Mouse (Mus musculus): Measurements from ENCODE around the gene Dpf2. TPM values are rescaled to one million over a fixed set of nuclear protein-coding genes. Genes with fewer than 3 reads are reported as not detected.

The Dpf2 gene
- 69.3 TPM for polyA plus RNA-seq (2012; fragmentation: generic; extraction: Trizol)
- long read RNA-seq, experiment 1, transcript Dpf2-202 (12 exons, 2,406 nt) = minor isoform, 9 of 52 reads
- long read RNA-seq, experiment 1, transcript Dpf2-205 (11 exons, 3,314 nt) = major isoform, 32 of 52 reads
- long read RNA-seq, experiment 1, partial matches to known transcripts = 4 of 52 reads
- long read RNA-seq, experiment 1, other reads (novel, unspliced or antisense) = 7 of 52 reads
- long read RNA-seq, experiment 2, transcript Dpf2-202 (12 exons, 2,406 nt) = minor isoform, 30 of 489 reads
- long read RNA-seq, experiment 2, transcript Dpf2-205 (11 exons, 3,314 nt) = major isoform, 430 of 489 reads
- long read RNA-seq, experiment 2, partial matches to known transcripts = 14 of 489 reads
- long read RNA-seq, experiment 2, other reads (novel, unspliced or antisense) = 15 of 489 reads

- Histone ChIP-seq H3ac (ENCODE audit: control insufficient read depth, insufficient read length, low read depth) (peak within 1 kb of the TSS; percentile 91), H3K36me3 (ENCODE audit: control insufficient read depth, insufficient read depth) (peaks cover 23% of the 10 kb centered on the region), H3K4me3 (ENCODE audit: insufficient read depth, poor library complexity, severe bottlenecking) (peak within 1 kb of the TSS; percentile 78), H3K27me3 (ENCODE audit: control insufficient read depth, insufficient read depth, insufficient read length) (no peaks in the 10 kb centered on the region), H3K79me2 (ENCODE audit: control insufficient read depth, insufficient read depth) (peaks cover 72% of the 10 kb centered on the region), H3K79me3 (ENCODE audit: low read depth) (peaks cover 45% of the 10 kb centered on the region)
- no peak for TF ChIP-seq FOSL1 (IDR thresholded peaks at IDR 0.05; ENCODE audit: insufficient read depth, low read length, poor library complexity, severe bottlenecking)
- no peak for TF ChIP-seq USF1 (IDR thresholded peaks at IDR 0.05; ENCODE audit: low read depth)
- no peak for TF ChIP-seq CTCF (IDR thresholded peaks at IDR 0.05; ENCODE audit: control insufficient read depth, insufficient read depth, insufficient read length)
- no peak for TF ChIP-seq MYOD1 (IDR thresholded peaks at IDR 0.05; ENCODE audit: control insufficient read depth, insufficient read length, low read depth)
- no peak for TF ChIP-seq MAX (IDR thresholded peaks at IDR 0.05)
- no peak for TF ChIP-seq MYOG (IDR thresholded peaks at IDR 0.05; ENCODE audit: control insufficient read depth, extremely low read depth, insufficient read length)
- TF ChIP-seq CEBPB (IDR thresholded peaks at IDR 0.05; ENCODE audit: low read depth) = no peak
Observed at GRCm38 (mm10) chr19:5913007-5913719, at the start of gene Dpf2. Dpf2 (minus strand) TSS chr19:5913010.

GRCm38 (mm10) chr19:5957371-5957770 lies 44.6 kb upstream of the Dpf2 start:
- Histone ChIP-seq H3K79me2 (ENCODE audit: control insufficient read depth, insufficient read depth) (peaks cover 22% of the 10 kb centered on the region), H3K79me3 (ENCODE audit: low read depth) (peaks cover 12% of the 10 kb centered on the region), H3K36me3 (ENCODE audit: control insufficient read depth, insufficient read depth) (peaks cover 55% of the 10 kb centered on the region), H3K4me3 (ENCODE audit: insufficient read depth, poor library complexity, severe bottlenecking) (no peak overlapping the region), H3K27me3 (ENCODE audit: control insufficient read depth, insufficient read depth, insufficient read length) (no peaks in the 10 kb centered on the region), H3ac (ENCODE audit: control insufficient read depth, insufficient read length, low read depth) (no peak overlapping the region)
- TF ChIP-seq CEBPB (IDR thresholded peaks at IDR 0.05; ENCODE audit: low read depth) (no peak), CTCF (IDR thresholded peaks at IDR 0.05; ENCODE audit: control insufficient read depth, insufficient read depth, insufficient read length) (no peak), FOSL1 (IDR thresholded peaks at IDR 0.05; ENCODE audit: insufficient read depth, low read length, poor library complexity, severe bottlenecking) (no peak), MYOD1 (IDR thresholded peaks at IDR 0.05; ENCODE audit: control insufficient read depth, insufficient read length, low read depth) (no peak), MYOG (IDR thresholded peaks at IDR 0.05; ENCODE audit: control insufficient read depth, extremely low read depth, insufficient read length) (no peak), USF1 (IDR thresholded peaks at IDR 0.05; ENCODE audit: low read depth) (no peak), MAX (IDR thresholded peaks at IDR 0.05) (no peak)

DNA sequence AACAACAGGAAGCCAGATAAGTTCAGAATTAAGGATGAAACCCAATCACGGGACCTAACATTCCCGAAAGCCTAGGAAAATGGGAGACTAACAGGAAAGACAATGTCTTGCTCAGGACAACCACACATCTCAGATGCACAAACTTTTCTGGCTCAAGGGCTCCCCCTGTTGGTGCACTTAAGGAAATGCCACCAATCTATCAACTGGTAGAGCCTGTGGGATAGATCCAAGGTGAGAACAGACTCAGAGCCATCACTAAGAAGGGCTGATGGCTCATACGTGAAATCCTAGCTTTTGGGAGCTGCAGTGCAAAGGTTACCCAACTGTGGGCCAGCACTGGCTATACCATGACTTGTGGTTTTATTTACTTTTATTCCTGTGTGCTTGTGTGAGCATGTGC lies 43.9 kb upstream of the Dpf2 start:
- Histone ChIP-seq H3K36me3 (ENCODE audit: control insufficient read depth, insufficient read depth) (peaks cover 62% of the 10 kb centered on the region), H3K27me3 (ENCODE audit: control insufficient read depth, insufficient read depth, insufficient read length) (no peaks in the 10 kb centered on the region), H3K4me3 (ENCODE audit: insufficient read depth, poor library complexity, severe bottlenecking) (no peak overlapping the region), H3ac (ENCODE audit: control insufficient read depth, insufficient read length, low read depth) (no peak overlapping the region), H3K79me3 (ENCODE audit: low read depth) (peaks cover 9% of the 10 kb centered on the region), H3K79me2 (ENCODE audit: control insufficient read depth, insufficient read depth) (peaks cover 15% of the 10 kb centered on the region)
- TF ChIP-seq USF1 (IDR thresholded peaks at IDR 0.05; ENCODE audit: low read depth) (no peak), CTCF (IDR thresholded peaks at IDR 0.05; ENCODE audit: control insufficient read depth, insufficient read depth, insufficient read length) (peak; percentile 49)

DNA sequence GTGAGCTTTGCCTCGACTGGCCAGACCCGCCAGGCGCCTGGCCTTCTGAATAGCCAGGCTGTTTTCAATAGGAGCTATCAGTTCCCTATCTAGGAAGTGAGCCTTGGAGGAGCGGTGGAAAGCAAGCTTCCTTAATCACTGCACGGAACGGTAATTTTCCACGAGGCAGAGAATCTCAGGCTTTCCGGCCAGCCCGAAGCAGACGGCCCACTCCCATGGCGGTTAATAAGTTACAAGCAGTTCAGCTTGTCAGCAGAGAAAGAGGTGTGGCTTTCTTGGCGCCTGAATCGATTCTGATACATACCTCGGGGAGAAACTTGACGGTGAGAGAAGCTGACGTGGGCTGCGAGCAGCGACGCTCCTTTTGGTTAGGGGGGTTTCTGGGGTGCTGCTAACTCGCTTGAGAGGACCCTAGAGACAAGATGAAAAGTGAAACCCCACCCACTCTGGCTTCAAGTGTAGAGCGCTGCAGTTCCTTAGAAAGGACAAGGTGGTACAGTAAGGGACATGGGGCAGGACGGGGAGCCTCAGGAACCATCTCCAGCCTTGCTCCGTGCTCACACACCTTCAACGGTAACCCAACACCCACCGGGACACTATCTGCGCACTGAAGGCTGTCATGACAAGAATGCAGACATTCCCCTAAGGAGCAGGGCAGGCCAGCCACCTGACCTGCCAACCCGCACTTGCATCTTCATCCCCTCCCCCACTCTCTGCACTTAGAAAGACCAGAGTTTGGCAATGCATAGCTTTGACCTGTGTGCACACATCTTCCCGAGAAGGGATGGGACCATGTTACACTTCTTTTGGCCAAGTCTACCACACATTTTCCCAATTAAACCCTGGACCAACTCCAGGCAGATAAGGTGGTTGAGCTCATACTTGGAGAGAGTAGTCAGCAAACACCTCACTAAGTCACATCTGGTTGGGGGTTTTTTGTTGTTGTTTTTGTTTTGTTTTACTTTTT lies 43.2 kb upstream of the Dpf2 start:
- no peak overlapping the region for H3K4me3 ChIP-seq (ENCODE audit: insufficient read depth, poor library complexity, severe bottlenecking)
- H3K79me3 ChIP-seq (ENCODE audit: low read depth) = peaks cover 3% of the 10 kb centered on the region
- H3ac ChIP-seq (ENCODE audit: control insufficient read depth, insufficient read length, low read depth) = no peak overlapping the region
- peaks cover 62% of the 10 kb centered on the region for H3K36me3 ChIP-seq (ENCODE audit: control insufficient read depth, insufficient read depth)
- TF ChIP-seq USF1 (IDR thresholded peaks at IDR 0.05; ENCODE audit: low read depth) (no peak), MAX (IDR thresholded peaks at IDR 0.05) (no peak), MYOG (IDR thresholded peaks at IDR 0.05; ENCODE audit: control insufficient read depth, extremely low read depth, insufficient read length) (no peak), MYOD1 (IDR thresholded peaks at IDR 0.05; ENCODE audit: control insufficient read depth, insufficient read length, low read depth) (no peak), FOSL1 (IDR thresholded peaks at IDR 0.05; ENCODE audit: insufficient read depth, low read length, poor library complexity, severe bottlenecking) (no peak), CTCF (IDR thresholded peaks at IDR 0.05; ENCODE audit: control insufficient read depth, insufficient read depth, insufficient read length) (no peak), CEBPB (IDR thresholded peaks at IDR 0.05; ENCODE audit: low read depth) (no peak)
- H3K79me2 ChIP-seq (ENCODE audit: control insufficient read depth, insufficient read depth) = peaks cover 8% of the 10 kb centered on the region
- H3K27me3 ChIP-seq (ENCODE audit: control insufficient read depth, insufficient read depth, insufficient read length) = no peaks in the 10 kb centered on the region

DNA sequence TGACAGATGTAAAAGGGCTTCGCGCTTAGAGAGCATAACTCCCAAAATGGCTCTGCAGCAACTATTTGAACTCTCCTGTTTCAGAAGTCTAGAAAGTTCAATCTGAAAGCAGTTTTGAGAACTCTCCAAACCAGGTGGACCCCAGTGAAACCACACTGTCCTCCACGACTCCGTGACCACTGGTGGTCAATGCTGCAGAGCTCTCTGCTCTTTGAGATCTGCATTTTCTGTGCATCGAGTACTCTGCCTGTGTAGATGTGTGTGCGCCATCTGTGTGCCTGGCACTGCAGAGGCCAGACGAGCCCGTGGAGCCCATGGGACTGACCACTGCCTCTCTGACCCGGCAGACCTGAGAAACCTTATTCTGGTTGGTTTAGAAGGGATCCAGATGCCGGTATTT lies 42.1 kb upstream of the Dpf2 start:
- Histone ChIP-seq H3K36me3 (ENCODE audit: control insufficient read depth, insufficient read depth) (peaks cover 64% of the 10 kb centered on the region), H3K79me3 (ENCODE audit: low read depth) (no peaks in the 10 kb centered on the region), H3K27me3 (ENCODE audit: control insufficient read depth, insufficient read depth, insufficient read length) (no peaks in the 10 kb centered on the region), H3K79me2 (ENCODE audit: control insufficient read depth, insufficient read depth) (no peaks in the 10 kb centered on the region), H3ac (ENCODE audit: control insufficient read depth, insufficient read length, low read depth) (no peak overlapping the region), H3K4me3 (ENCODE audit: insufficient read depth, poor library complexity, severe bottlenecking) (no peak overlapping the region)
- TF ChIP-seq CEBPB (IDR thresholded peaks at IDR 0.05; ENCODE audit: low read depth) (no peak), USF1 (IDR thresholded peaks at IDR 0.05; ENCODE audit: low read depth) (no peak), MAX (IDR thresholded peaks at IDR 0.05) (no peak), CTCF (IDR thresholded peaks at IDR 0.05; ENCODE audit: control insufficient read depth, insufficient read depth, insufficient read length) (no peak), MYOG (IDR thresholded peaks at IDR 0.05; ENCODE audit: control insufficient read depth, extremely low read depth, insufficient read length) (no peak), FOSL1 (IDR thresholded peaks at IDR 0.05; ENCODE audit: insufficient read depth, low read length, poor library complexity, severe bottlenecking) (no peak), MYOD1 (IDR thresholded peaks at IDR 0.05; ENCODE audit: control insufficient read depth, insufficient read length, low read depth) (no peak)
